Mouse (Mus musculus) cortical plate, adult 2 months (tissue): ENCODE results near the gene Top1.

Experiments
- CTCF ChIP-seq: fragments of 200-500 bp; IDR thresholded peaks from 2 replicates; pipeline ENCODE4 v1.5.1; 2011; ENCODE audit warnings: mild to moderate bottlenecking, control low read depth, low read length; ENCODE audit not compliant: insufficient read depth; ENCODE audit errors: extremely low read depth
- POLR2A ChIP-seq: fragments of 200-500 bp; IDR thresholded peaks from 2 replicates; pipeline ENCODE4 v1.6.1; 2011; ENCODE audit warnings: mild to moderate bottlenecking, low read length, control low read depth; ENCODE audit not compliant: insufficient read depth; ENCODE audit errors: extremely low read depth

DNA sequence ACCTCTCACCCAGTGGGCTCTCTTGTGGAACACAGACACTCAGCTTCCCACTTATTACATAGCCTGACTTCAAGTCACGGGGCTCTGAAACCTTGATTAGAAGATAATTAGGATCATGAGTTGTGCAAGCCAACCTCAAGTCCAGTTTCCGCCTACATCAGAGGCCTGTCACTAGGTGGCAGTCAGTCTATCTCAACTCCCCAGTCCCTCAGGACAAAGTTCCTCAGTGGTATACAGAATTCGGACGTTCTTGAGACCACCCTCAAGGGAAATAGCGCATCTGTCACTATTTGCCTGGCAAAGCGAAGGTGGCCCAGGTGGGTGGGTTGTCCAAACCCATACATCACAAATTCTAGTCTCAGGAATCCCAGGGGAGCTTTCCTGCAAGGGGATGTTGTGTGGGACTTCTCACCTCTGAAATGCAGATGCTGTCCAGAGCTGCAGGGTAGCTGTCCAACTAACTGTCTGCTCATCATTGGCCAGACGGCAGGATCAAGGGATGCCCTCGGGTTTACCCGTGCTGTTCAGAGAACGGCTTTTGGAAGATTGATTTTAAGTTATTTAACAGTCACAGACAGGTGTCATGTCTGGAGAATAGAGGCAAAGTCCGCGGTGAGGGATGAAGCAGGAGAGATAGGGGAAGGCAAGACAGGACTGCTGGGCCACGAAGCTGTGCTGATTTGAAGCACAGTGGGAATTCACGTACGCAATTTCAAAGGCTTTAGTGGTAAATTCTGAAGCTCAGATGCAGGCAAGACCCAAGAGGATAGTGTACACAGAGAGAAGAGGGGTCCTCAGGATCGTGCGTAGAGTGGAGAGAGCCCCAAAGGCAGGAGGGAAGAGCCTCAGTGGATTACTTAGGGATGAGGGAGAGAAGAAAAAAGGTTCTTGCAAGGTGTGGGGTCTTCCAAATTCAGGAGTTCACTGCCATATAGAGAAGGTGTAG, 84.4 kb downstream of the Top1 start:
- TF ChIP-seq CTCF = peak; percentile 52
- TF ChIP-seq POLR2A = no peak
